20 mouse cellular contexts compared by ENCODE assay signal in genomic region chr3:60811924-60812323, GRCm38 (mm10).
DNase-seq lines count a peak whose midpoint lies in the region; TF ChIP-seq lines count a peak whose summit lies in the region.
"Had no signal": no experiment of that assay in that cellular context is flagged by ENCODE, and none has a peak within 500 bp of the region (broad histone marks: within the 10 kb centered on the region; RNA-seq: fewer than 3 reads in every experiment).

No protein-coding gene starts in this region.

- H3K36me3 ChIP-seq in heart, embryonic 10.5 days: no peaks in the 10 kb centered on the region
- no peaks in the 10 kb centered on the region for H3K36me3 ChIP-seq in CH12.LX (replicated peaks in 1 of 2; ENCODE audit: control insufficient read depth in 1 of 2, insufficient read depth in 1 of 2, low read length in 1 of 2)
- H3K36me3 ChIP-seq: forebrain, embryonic 15.5 days; limb, embryonic 15.5 days had no signal

- H3K27me3 ChIP-seq in heart, embryonic 10.5 days (ENCODE audit: insufficient read depth, poor library complexity, severe bottlenecking): no peaks in the 10 kb centered on the region
- no peaks in the 10 kb centered on the region for H3K27me3 ChIP-seq in CH12.LX (replicated peaks)
- H3K27me3 ChIP-seq: forebrain, embryonic 15.5 days; limb, embryonic 15.5 days had no signal

- in situ Hi-C loops in CH12.LX (cut with MboI; ENCODE audit: low pct_ligation_motif_present, low pct_unique_long_range_greater_than_20kb, low sequenced_read_pairs): no loop called here

- dilution Hi-C loops in CH12.LX (cut with MboI; ENCODE audit: extremely low pct_ligation_motif_present, extremely low pct_unique_long_range_greater_than_20kb, low sequenced_read_pairs): no loop called here

- no peak for TF ChIP-seq CTCF in CH12.LX (conservative IDR thresholded peaks at IDR 0.05 in 1 of 2, IDR thresholded peaks at IDR 0.05 in 1 of 2; ENCODE audit: low read depth in 2 of 2, low read length in 2 of 2)

- DNase-seq in embryo, embryonic 10.5 days (ENCODE audit: low spot score): peak; percentile 19
- DNase-seq in embryo, embryonic 9.5 days (ENCODE audit: extremely low spot score): no peak
- DNase-seq in heart, adult 9 months (ENCODE audit: low spot score in 2 of 2): peak; percentile 11 to 14
- no peak for DNase-seq in heart, embryonic 10.5 days (ENCODE audit: low spot score)
- DNase-seq in CH12.LX (ENCODE audit: extremely low read depth) (peak; percentile 11), ZHBTc4 (ENCODE audit: low read depth, low spot score) (peak; percentile 58)
- no peak for DNase-seq in left cerebral cortex, adult 9 months (ENCODE audit: low spot score in 2 of 2)
- DNase-seq in thymus, postnatal 36 days: no peak
- DNase-seq: adrenal gland, postnatal 25 days; cerebellum, adult 11 months; cerebellum, adult 9-11 months; kidney, postnatal 36 days; layer of hippocampus, adult 9-11 months; left cerebral cortex, postnatal 4 days; right cerebral cortex, postnatal 14 days; thymus, adult 2 months had no signal

- no peak overlapping the region for H3K4me2 ChIP-seq in CH12.LX (ENCODE audit: insufficient read depth, low read depth, poor library complexity, severe bottlenecking)
- H3K4me2 ChIP-seq: forebrain, embryonic 15.5 days; limb, embryonic 15.5 days had no signal

- no peaks in the 10 kb centered on the region for H3K4me1 ChIP-seq in heart, embryonic 10.5 days
- peaks cover 0 to 8% of the 10 kb centered on the region in 2 experiments; a peak in 1 of 4 replicates for H3K4me1 ChIP-seq in CH12.LX (ENCODE audit: control insufficient read depth in 1 of 2, insufficient read depth in 2 of 2)
- H3K4me1 ChIP-seq: forebrain, embryonic 15.5 days; limb, embryonic 15.5 days had no signal

- no peak overlapping the region for H3K27ac ChIP-seq in heart, embryonic 10.5 days
- H3K27ac ChIP-seq in CH12.LX (ENCODE audit: insufficient read depth, low read depth): no peak overlapping the region
- H3K27ac ChIP-seq: forebrain, embryonic 15.5 days; limb, embryonic 15.5 days; macrophage; stomach, postnatal 0 days had no signal

- TF ChIP-seq POLR2A in CH12.LX (IDR thresholded peaks at IDR 0.05; ENCODE audit: low read depth, low read length): no peak

- H3K4me3 ChIP-seq in heart, embryonic 10.5 days: no peak overlapping the region
- H3K4me3 ChIP-seq in CH12.LX (replicated peaks in 1 of 3; ENCODE audit: low read depth in 2 of 3, low read length in 2 of 3, poor library complexity in 1 of 3): no peak overlapping the region
- H3K4me3 ChIP-seq: forebrain, embryonic 15.5 days; limb, embryonic 15.5 days had no signal

- no peak for TF ChIP-seq RAD21 in CH12.LX (IDR thresholded peaks at IDR 0.05; ENCODE audit: low read depth, low read length)

- no peak overlapping the region for H3K9ac ChIP-seq in CH12.LX (ENCODE audit: insufficient read depth, low read depth)
- H3K9ac ChIP-seq: forebrain, embryonic 15.5 days; limb, embryonic 15.5 days had no signal

- whole genome bisulfite sequencing in heart, embryonic 10.5 days: 51% methylated on average over 5 of the region's 5 CpGs

- TF ChIP-seq EP300 in CH12.LX (IDR thresholded peaks at IDR 0.05; ENCODE audit: low read length): no peak

- H3K79me2 ChIP-seq in CH12.LX (replicated peaks; ENCODE audit: control insufficient read depth, extremely low read depth, insufficient read depth, poor library complexity, severe bottlenecking): no peaks in the 10 kb centered on the region

- H3K9me3 ChIP-seq in heart, embryonic 10.5 days: no peaks in the 10 kb centered on the region
- no peaks in the 10 kb centered on the region for H3K9me3 ChIP-seq in CH12.LX (replicated peaks; ENCODE audit: low read length)
- H3K9me3 ChIP-seq: forebrain, embryonic 15.5 days; limb, embryonic 15.5 days had no signal

TF ChIP-seq in CH12.LX, 34 proteins besides CTCF, POLR2A, EP300 and RAD21:
- TF ChIP-seq TCF12 (IDR thresholded peaks at IDR 0.05; ENCODE audit: low read depth, low read length) (no peak), BHLHE40 (IDR thresholded peaks at IDR 0.05; ENCODE audit: low read depth, low read length) (peak; percentile 72)

Comparison
In these comparisons a context has a peak if more than half of its experiments do, and no peak if none do; other contexts are left out.
1. DNase-seq: peak in embryo, embryonic 10.5 days (single experiment), heart, adult 9 months (2 of 2), CH12.LX (single experiment) and ZHBTc4 (single experiment); none in embryo, embryonic 9.5 days (single experiment), heart, embryonic 10.5 days (single experiment), left cerebral cortex, adult 9 months (0 of 2) and thymus, postnatal 36 days (0 of 2).